Mouse (Mus musculus) ES-E14 (cell line): ENCODE measurements around the gene Gbp7. TPM values are rescaled to one million over a fixed set of nuclear protein-coding genes. Genes with fewer than 3 reads are reported as not detected.

Experiments used
- DNase-seq: peaks from one replicate; pipeline ENCODE4 v3.0.0-alpha.2; 2013; ENCODE audit warnings: low read depth, low spot score
- H3K27ac ChIP-seq: 2 replicates; pipeline ENCODE4 v1.5.1; 2012; ENCODE audit warnings: low read depth, mild to moderate bottlenecking, low read length, moderate library complexity, mixed read lengths; ENCODE audit not compliant: poor library complexity, insufficient read depth, severe bottlenecking
- H3K36me3 ChIP-seq: 2 replicates; pipeline ENCODE4 v1.6.1; 2012; ENCODE audit warnings: mild to moderate bottlenecking, low read length, moderate library complexity, mixed read lengths; ENCODE audit not compliant: control insufficient read depth, poor library complexity, insufficient read depth, severe bottlenecking
- H3K4me1 ChIP-seq, 2 experiments: fragments of 150-350 bp in 1 of 2; sonication (generic) in 1 of 2; 2 replicates each; pipeline ENCODE4 v1.6.1; 2012; ENCODE audit warnings: low read length in 2 of 2, mild to moderate bottlenecking in 1 of 2, mixed read lengths in 1 of 2; ENCODE audit not compliant: control insufficient read depth in 2 of 2, insufficient read depth in 2 of 2, poor library complexity in 1 of 2
- H3K4me3 ChIP-seq, 2 experiments: fragments of 150-350 bp in 1 of 2; sonication (generic) in 1 of 2; 2 replicates each; pipeline ENCODE4 v1.5.1; 2012; ENCODE audit warnings: low read length in 2 of 2, low read depth in 1 of 2, mild to moderate bottlenecking in 1 of 2, mixed read lengths in 1 of 2; ENCODE audit not compliant: insufficient read depth in 1 of 2, poor library complexity in 1 of 2, severe bottlenecking in 1 of 2
- H3K9ac ChIP-seq: 2 replicates; pipeline ENCODE4 v1.6.1; 2012; ENCODE audit warnings: low read depth, mild to moderate bottlenecking, low read length, mixed read lengths; ENCODE audit not compliant: poor library complexity, insufficient read depth, severe bottlenecking
- H3K9me3 ChIP-seq: fragments of 150-350 bp; sonication (generic); 2 replicates; pipeline ENCODE4 v1.6.1; 2012; ENCODE audit warnings: low read depth, mild to moderate bottlenecking, low read length; ENCODE audit not compliant: control insufficient read depth, insufficient read depth
- CHD2 ChIP-seq: IDR thresholded peaks from 2 replicates; pipeline ENCODE4 v1.6.1; 2014; ENCODE audit warnings: mild to moderate bottlenecking, low read depth, low read length, inconsistent platforms
- HCFC1 ChIP-seq: IDR thresholded peaks from 2 replicates; pipeline ENCODE4 v1.6.1; 2012; ENCODE audit warnings: low read length, inconsistent platforms, borderline replicate concordance; ENCODE audit not compliant: insufficient read depth
- MAFK ChIP-seq: IDR thresholded peaks from 2 replicates; pipeline ENCODE4 v1.6.1; 2014; ENCODE audit warnings: mild to moderate bottlenecking, low read depth, low read length, inconsistent platforms; ENCODE audit not compliant: insufficient read depth
- ZC3H11A ChIP-seq: IDR thresholded peaks from 2 replicates; pipeline ENCODE4 v1.6.1; 2012; ENCODE audit warnings: low read depth, mild to moderate bottlenecking, inconsistent platforms, low read length, borderline replicate concordance
- ZNF384 ChIP-seq: IDR thresholded peaks from 2 replicates; pipeline ENCODE4 v1.6.1; 2012; ENCODE audit warnings: low read depth, low read length, inconsistent platforms
- in situ Hi-C, 2 experiments: fragments of 600-800 bp; cut with MboI; formaldehyde crosslinking; loops; one replicate each; pipeline ENCODE4 v1.15.1; 2025; ENCODE audit warnings: low sequenced_read_pairs in 2 of 2, inconsistent platforms in 1 of 2; ENCODE audit not compliant: unreplicated experiment in 2 of 2
- total RNA-seq: library from RNA; depleted of rRNA; stranded (reverse); fragments of 300-350 nt; gene quantifications from 2 replicates; pipeline ENCODE4 v1.2.3, GENCODE M21; 2012; rRNA removed

Gbp7 gene
- total RNA-seq, 1 experiment = 0.94 TPM

DNA sequence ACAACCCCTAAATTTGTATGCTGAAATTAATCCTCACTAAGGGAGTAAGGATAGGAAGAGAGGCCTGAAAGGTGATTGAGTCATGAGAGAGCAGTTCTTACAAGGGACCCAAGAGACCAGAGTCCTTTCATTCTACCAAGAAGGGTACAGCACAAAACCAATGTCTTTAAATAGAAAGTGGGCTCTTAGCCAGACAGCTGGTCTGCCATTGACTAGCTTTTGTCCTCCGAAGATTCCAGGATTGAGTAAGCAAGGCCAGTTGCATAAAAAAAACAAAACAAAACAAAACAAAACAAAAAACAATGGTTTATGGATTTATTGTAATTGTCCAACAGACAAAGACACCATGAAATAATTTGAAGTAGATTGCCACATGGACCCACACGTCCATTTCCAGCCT is 58.7 kb downstream of the Gbp7 start:
- TF ChIP-seq HCFC1 (no peak), MAFK (no peak), ZNF384 (no peak), ZC3H11A (no peak), CHD2 (no peak)
- no peak overlapping the region for H3K9ac ChIP-seq
- H3K9me3 ChIP-seq = no peaks in the 10 kb centered on the region

DNA sequence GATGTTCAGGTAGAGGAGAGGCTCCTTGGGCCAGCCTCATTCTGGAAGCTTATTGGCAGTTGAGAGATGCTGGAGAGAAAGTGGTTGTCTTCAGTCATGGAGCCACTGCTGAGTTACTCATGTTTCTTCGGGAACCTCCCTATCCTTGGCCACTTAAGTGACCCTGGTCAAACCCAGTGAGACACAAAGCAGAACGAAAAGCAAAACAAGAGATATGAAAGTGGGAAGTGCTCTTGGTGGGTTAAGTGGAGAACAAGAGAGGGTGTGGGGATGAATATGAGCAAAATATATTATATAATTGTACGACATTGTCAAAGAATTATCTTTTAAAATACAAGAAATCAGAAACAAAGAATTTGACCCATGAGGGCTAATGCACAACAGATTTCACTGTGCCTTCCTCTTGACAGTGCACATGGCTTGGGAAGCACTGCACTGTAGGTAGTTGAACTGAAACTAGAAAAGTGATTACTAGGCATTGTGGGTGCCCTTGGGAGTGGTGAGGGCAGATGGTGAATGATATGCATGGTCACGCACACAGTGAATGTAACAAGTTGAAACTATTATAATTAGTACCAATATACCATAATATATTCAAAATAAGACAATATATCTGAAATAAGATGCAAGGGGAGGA is 60.4 kb downstream of the Gbp7 start:
- Histone ChIP-seq H3K27ac (no peak overlapping the region), H3K9me3 (no peaks in the 10 kb centered on the region), H3K36me3 (no peaks in the 10 kb centered on the region), H3K4me3 (no peak overlapping the region), H3K9ac (no peak overlapping the region), H3K4me1 (no peaks in the 10 kb centered on the region)
- no peak for TF ChIP-seq ZC3H11A
- no peak for TF ChIP-seq MAFK
- TF ChIP-seq CHD2 = no peak
- no peak for TF ChIP-seq ZNF384
- TF ChIP-seq HCFC1 = no peak
- no peak for DNase-seq
- in situ Hi-C loops = no loop called here

More for the DNA sequence above, 58.7 kb downstream of the Gbp7 start:
- Histone ChIP-seq H3K27ac (no peak overlapping the region), H3K36me3 (no peaks in the 10 kb centered on the region), H3K4me1 (no peaks in the 10 kb centered on the region), H3K4me3 (no peak overlapping the region)
- DNase-seq = no peak
- in situ Hi-C loops = no loop called here

DNA sequence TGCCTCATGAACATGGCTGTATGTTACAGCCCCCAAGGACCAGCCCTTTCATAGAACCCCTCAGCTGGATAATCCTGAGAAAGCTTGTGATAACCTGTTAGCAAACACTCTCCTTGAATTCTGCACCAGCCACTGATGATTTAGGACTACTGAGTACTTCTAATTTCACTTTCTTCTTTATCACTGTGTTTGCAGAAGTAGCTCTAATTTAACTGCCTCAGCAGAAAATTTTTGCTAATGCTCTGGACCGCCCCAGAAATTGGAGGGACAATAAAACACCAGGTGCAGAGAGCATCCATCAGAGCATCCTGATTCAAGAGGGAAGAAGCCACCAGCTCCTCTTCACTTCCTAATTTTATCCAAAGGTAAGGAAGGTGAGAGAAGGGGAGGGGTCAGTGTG is 64.4 kb downstream of the Gbp7 start, which contains the start of gene Gbp2b:
Gbp2b (plus strand) TSS at position 301 of the 400 bp plus-strand sequence.
- Histone ChIP-seq H3K36me3 (no peaks in the 10 kb centered on the region), H3K4me3 (no peak within 1 kb of the TSS)
- in situ Hi-C loops = no loop called here

DNA sequence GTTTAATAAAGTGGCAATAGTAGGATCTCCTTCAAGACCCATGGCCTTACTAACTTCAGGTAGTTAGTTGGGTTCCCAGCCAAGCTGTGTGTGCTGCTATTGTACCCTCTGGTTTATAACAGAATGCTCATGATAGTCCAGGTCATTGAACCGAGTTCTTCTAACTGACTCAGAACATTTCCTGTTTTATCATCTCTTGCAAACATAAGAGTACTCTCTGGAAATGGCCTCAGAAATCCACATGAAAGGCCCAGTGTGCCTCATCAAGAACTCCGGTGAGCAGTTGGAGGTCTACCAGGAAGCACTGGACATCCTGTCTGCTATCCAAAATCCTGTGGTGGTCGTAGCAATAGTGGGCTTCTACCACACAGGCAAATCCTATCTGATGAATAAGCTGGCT is 67.8 kb downstream of the Gbp7 start:
- in situ Hi-C loops = no loop called here

More for the DNA sequence above, 64.4 kb downstream of the Gbp7 start, which contains the start of gene Gbp2b:
- Histone ChIP-seq H3K4me1 (no peaks in the 10 kb centered on the region), H3K9me3 (no peaks in the 10 kb centered on the region), H3K27ac (no peak within 1 kb of the TSS), H3K9ac (no peak within 1 kb of the TSS)
- no peak for DNase-seq
- no peak for TF ChIP-seq ZC3H11A
- no peak for TF ChIP-seq ZNF384
- TF ChIP-seq HCFC1 = no peak
- TF ChIP-seq MAFK = no peak
- TF ChIP-seq CHD2 = no peak

More for the DNA sequence above, 67.8 kb downstream of the Gbp7 start:
- Histone ChIP-seq H3K9ac (no peak overlapping the region), H3K27ac (no peak overlapping the region), H3K36me3 (no peaks in the 10 kb centered on the region), H3K4me1 (no peaks in the 10 kb centered on the region), H3K4me3 (no peak overlapping the region), H3K9me3 (no peaks in the 10 kb centered on the region)
- TF ChIP-seq MAFK (no peak), ZNF384 (no peak), CHD2 (no peak), HCFC1 (no peak), ZC3H11A (no peak)
- no peak for DNase-seq

Other genes starting within 250 kb of the Gbp7 start
- 24.7 and 38.8 TPM in 2 replicates for gene Pdlim5, start 134.6 kb upstream of the Gbp7 start, total RNA-seq
- gene Gbp5, start 36.4 kb upstream of the Gbp7 start, total RNA-seq = not detected in 2 replicates
- 4.7 and 4.8 TPM in 2 replicates for gene Gbp3, start 29.7 kb downstream of the Gbp7 start, total RNA-seq
- gene Gbp2b, start 64.5 kb downstream of the Gbp7 start, total RNA-seq = 5.3 and 5.6 TPM in 2 replicates
- 9.7 and 12.6 TPM in 2 replicates for gene Gbp2, start 90.3 kb downstream of the Gbp7 start, total RNA-seq
- 8.2 and 11.7 TPM in 2 replicates for gene Kyat3, start 170.7 kb downstream of the Gbp7 start, total RNA-seq
- gene Gtf2b, start 234.7 kb downstream of the Gbp7 start, total RNA-seq = 27.7 and 45.6 TPM in 2 replicates